Mouse (Mus musculus): ENCODE measurements around the gene Ros1. TPM values are rescaled to one million over a fixed set of nuclear protein-coding genes. Genes with fewer than 3 reads are reported as not detected.

Gene Ros1
- polyA plus RNA-seq, 1 experiment from 2014 or later, result not detected

GRCm38 (mm10) chr10:52027161-52028035 lies 167.6 kb downstream of the Ros1 start:
- H3K4me3 ChIP-seq (replicated peaks), result peak overlapping the region; percentile 46
- peak overlapping the region; percentile 88 for H3K4me2 ChIP-seq
- H3K27me3 ChIP-seq, result peaks cover 94% of the 10 kb centered on the region
- H3K4me1 ChIP-seq, result peaks cover 21% of the 10 kb centered on the region
- no peaks in the 10 kb centered on the region for H3K36me3 ChIP-seq (replicated peaks)
- under 1% methylated on average over 67 of the region's 68 CpGs for WGBS
- H3K9me3 ChIP-seq, result no peaks in the 10 kb centered on the region
- no peak overlapping the region for H3K27ac ChIP-seq
- peak; percentile 55 for ATAC-seq (ENCODE audit: low FRiP score)
- peak overlapping the region; percentile 40 for H3K9ac ChIP-seq

- peaks cover 94% of the 10 kb centered on the region for H3K27me3 ChIP-seq
- ATAC-seq (ENCODE audit: low FRiP score), result no peak
- H3K9me3 ChIP-seq, result no peaks in the 10 kb centered on the region
- H3K4me3 ChIP-seq (replicated peaks), result no peak overlapping the region
- no peak overlapping the region for H3K27ac ChIP-seq
- H3K36me3 ChIP-seq (replicated peaks), result no peaks in the 10 kb centered on the region
- WGBS, result 8% methylated on average over 7 of the region's 7 CpGs
- H3K4me2 ChIP-seq, result no peak overlapping the region
- no peak overlapping the region for H3K9ac ChIP-seq
- peaks cover 31% of the 10 kb centered on the region for H3K4me1 ChIP-seq
Observed at GRCm38 (mm10) chr10:52025821-52026220, 169.2 kb downstream of the Ros1 start.

- H3K27ac ChIP-seq, result no peak overlapping the region
- H3K4me1 ChIP-seq, result peaks cover 31% of the 10 kb centered on the region
- 3% methylated on average over 1 of the region's 1 CpGs for WGBS
- H3K27me3 ChIP-seq, result peaks cover 97% of the 10 kb centered on the region
- no peak overlapping the region for H3K4me3 ChIP-seq (replicated peaks)
- H3K4me2 ChIP-seq, result no peak overlapping the region
- no peak overlapping the region for H3K9ac ChIP-seq
- no peaks in the 10 kb centered on the region for H3K9me3 ChIP-seq
- no peaks in the 10 kb centered on the region for H3K36me3 ChIP-seq (replicated peaks)
- ATAC-seq (ENCODE audit: low FRiP score), result no peak
Observed at GRCm38 (mm10) chr10:52025291-52025690, 169.8 kb downstream of the Ros1 start.

DNA sequence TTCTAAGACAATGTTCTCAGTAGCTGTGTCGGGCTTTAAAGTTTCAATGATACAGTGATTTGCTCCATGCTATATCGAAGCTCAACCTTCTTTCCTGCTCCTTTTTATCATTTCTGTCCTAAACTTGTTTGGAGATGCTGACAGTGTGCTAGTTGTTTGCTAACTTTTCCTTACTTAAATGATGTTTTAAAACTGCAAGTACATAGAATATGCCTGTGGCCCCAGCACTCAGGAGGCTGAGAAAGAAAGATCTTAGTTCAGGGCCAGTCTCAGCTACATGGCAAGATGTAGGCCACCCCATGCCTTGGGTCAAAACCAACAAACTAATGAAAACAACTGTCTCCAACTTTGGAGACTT lies 171.0 kb downstream of the Ros1 start:
- no peaks in the 10 kb centered on the region for H3K36me3 ChIP-seq (replicated peaks)
- peaks cover 95% of the 10 kb centered on the region for H3K27me3 ChIP-seq
- peaks cover 31% of the 10 kb centered on the region for H3K4me1 ChIP-seq
- ATAC-seq (ENCODE audit: low FRiP score), result no peak
- H3K4me2 ChIP-seq, result no peak overlapping the region
- no peaks in the 10 kb centered on the region for H3K9me3 ChIP-seq
- H3K4me3 ChIP-seq (replicated peaks), result no peak overlapping the region
- H3K27ac ChIP-seq, result no peak overlapping the region
- H3K9ac ChIP-seq, result no peak overlapping the region
- 9% methylated on average over 2 of the region's 2 CpGs for WGBS

- Histone ChIP-seq H3K4me2 (peak overlapping the region; percentile 93), H3K4me3 (replicated peaks) (peak overlapping the region; percentile 53), H3K27me3 (peaks cover 95% of the 10 kb centered on the region), H3K4me1 (peaks cover 31% of the 10 kb centered on the region), H3K9me3 (no peaks in the 10 kb centered on the region), H3K9ac (no peak overlapping the region), H3K27ac (no peak overlapping the region), H3K36me3 (replicated peaks) (no peaks in the 10 kb centered on the region)
- WGBS, result 1% methylated on average over 17 of the region's 17 CpGs
- no peak for ATAC-seq (ENCODE audit: low FRiP score)
Observed at GRCm38 (mm10) chr10:52023213-52024052, 171.6 kb downstream of the Ros1 start.

- peak within 1 kb of the TSS; percentile 93 for H3K4me2 ChIP-seq
- peak; percentile 87 for ATAC-seq (ENCODE audit: low FRiP score)
- WGBS, result under 1% methylated on average over 59 of the region's 60 CpGs
- peak within 1 kb of the TSS; percentile 53 for H3K4me3 ChIP-seq (replicated peaks)
- H3K4me1 ChIP-seq, result peaks cover 27% of the 10 kb centered on the region
- H3K9ac ChIP-seq, result peak within 1 kb of the TSS; percentile 50
- peaks cover 88% of the 10 kb centered on the region for H3K27me3 ChIP-seq
- H3K36me3 ChIP-seq (replicated peaks), result no peaks in the 10 kb centered on the region
- H3K9me3 ChIP-seq, result no peaks in the 10 kb centered on the region
- H3K27ac ChIP-seq, result no peak within 1 kb of the TSS
Observed at GRCm38 (mm10) chr10:52022413-52023212, 172.4 kb downstream of the Ros1 start, which contains the start of gene Vgll2. Gene Vgll2, plus strand, starts transcription at chr10:52022502.

- H3K4me1 ChIP-seq, result peaks cover 19% of the 10 kb centered on the region
- no peak overlapping the region for H3K27ac ChIP-seq
- peak overlapping the region; percentile 93 for H3K4me2 ChIP-seq
- under 1% methylated on average over 14 of the region's 15 CpGs for WGBS
- no peaks in the 10 kb centered on the region for H3K36me3 ChIP-seq (replicated peaks)
- ATAC-seq (ENCODE audit: low FRiP score), result peak; percentile 55
- peak overlapping the region; percentile 50 for H3K9ac ChIP-seq
- peaks cover 83% of the 10 kb centered on the region for H3K27me3 ChIP-seq
- no peaks in the 10 kb centered on the region for H3K9me3 ChIP-seq
- peak overlapping the region; percentile 53 for H3K4me3 ChIP-seq (replicated peaks)
Observed at GRCm38 (mm10) chr10:52021736-52022394, 173.2 kb downstream of the Ros1 start.

GRCm38 (mm10) chr10:52021231-52021630 lies 173.8 kb downstream of the Ros1 start:
- WGBS, result 2% methylated on average over 9 of the region's 9 CpGs
- H3K27me3 ChIP-seq, result peaks cover 78% of the 10 kb centered on the region
- H3K4me2 ChIP-seq, result peak overlapping the region; percentile 93; the same call in 1 of the 2 replicates

GRCm38 (mm10) chr10:52018471-52018870 lies 176.6 kb downstream of the Ros1 start:
- Histone ChIP-seq H3K9me3 (no peaks in the 10 kb centered on the region), H3K27me3 (peaks cover 51% of the 10 kb centered on the region), H3K36me3 (replicated peaks) (no peaks in the 10 kb centered on the region), H3K4me1 (peaks cover 19% of the 10 kb centered on the region), H3K9ac (no peak overlapping the region), H3K4me2 (no peak overlapping the region), H3K27ac (no peak overlapping the region), H3K4me3 (replicated peaks) (no peak overlapping the region)
- no peak for ATAC-seq (ENCODE audit: low FRiP score)
- 65% methylated on average over 1 of the region's 1 CpGs for WGBS

More at GRCm38 (mm10) chr10:52021231-52021630, 173.8 kb downstream of the Ros1 start:
- no peak for ATAC-seq (ENCODE audit: low FRiP score)
- H3K27ac ChIP-seq, result no peak overlapping the region
- H3K9ac ChIP-seq, result no peak overlapping the region
- H3K9me3 ChIP-seq, result no peaks in the 10 kb centered on the region
- no peaks in the 10 kb centered on the region for H3K36me3 ChIP-seq (replicated peaks)
- H3K4me1 ChIP-seq, result peaks cover 19% of the 10 kb centered on the region
- peak overlapping the region; percentile 53; the same call in 1 of the 2 replicates for H3K4me3 ChIP-seq (replicated peaks)
